Mouse (Mus musculus) kidney, embryonic 15.5 days (tissue): ENCODE results near the gene 2310022A10Rik. TPM values are rescaled to one million over a fixed set of nuclear protein-coding genes. Genes with fewer than 3 reads are reported as not detected.

Experiments
- ATAC-seq: fragments of 200-750 bp; cut with Nextera tagmentation; replicated peaks from 2 replicates; pipeline ENCODE4 v1.8.0; 2017; ENCODE audit warnings: moderate TSS enrichment; ENCODE audit not compliant: low FRiP score
- H3K27ac ChIP-seq: fragments of 300-500 bp; sonication (generic); 2 replicates; pipeline ENCODE4 v1.5.1; 2015; ENCODE audit warnings: mild to moderate bottlenecking, inconsistent platforms
- H3K27me3 ChIP-seq: fragments of 300-500 bp; sonication (generic); 2 replicates; pipeline ENCODE4 v1.6.1; 2015; ENCODE audit warnings: inconsistent platforms
- H3K36me3 ChIP-seq: fragments of 300-500 bp; sonication (generic); 2 replicates; pipeline ENCODE4 v1.6.1; 2015; ENCODE audit warnings: inconsistent platforms
- H3K4me1 ChIP-seq: fragments of 300-500 bp; sonication (generic); 2 replicates; pipeline ENCODE4 v1.6.1; 2015; ENCODE audit warnings: inconsistent platforms
- H3K4me2 ChIP-seq: fragments of 300-500 bp; sonication (generic); 2 replicates; pipeline ENCODE4 v1.6.1; 2015; ENCODE audit warnings: moderate library complexity, mild to moderate bottlenecking, inconsistent platforms
- H3K4me3 ChIP-seq: fragments of 300-500 bp; sonication (generic); replicated peaks from 2 replicates; pipeline ENCODE4 v1.5.1; 2015; ENCODE audit warnings: mild to moderate bottlenecking, inconsistent platforms
- H3K9ac ChIP-seq: fragments of 300-500 bp; sonication (generic); 2 replicates; pipeline ENCODE4 v1.6.1; 2015; ENCODE audit warnings: mild to moderate bottlenecking, inconsistent platforms
- H3K9me3 ChIP-seq: fragments of 300-500 bp; sonication (generic); replicated peaks from 2 replicates; pipeline ENCODE4 v1.6.1; 2016; ENCODE audit warnings: inconsistent platforms
- whole genome bisulfite sequencing: fragments of 180-500 bp; shearing (Covaris S2); methylation state at CpG from one replicate; pipeline ENCODE4 v1.1.7; 2015; ENCODE audit warnings: mixed read lengths; 5-methylcytosine and 5-hydroxymethylcytosine counted together
- polyA plus RNA-seq: library from polyadenylated mRNA; unstranded; fragments of >200 nt; fragmentation: Nextera tagmentation; extraction: Ambion mirVana; gene quantifications from 2 replicates; pipeline ENCODE4 v1.2.1, GENCODE M21; 2015

2310022A10Rik gene
- polyA plus RNA-seq, 1 experiment from 2014 or later = 29.4 TPM

GRCm38 (mm10) chr7:27526039-27526827, 26.8 kb upstream of the 2310022A10Rik start:
- H3K27me3 ChIP-seq = no peaks in the 10 kb centered on the region
- no peak overlapping the region for H3K4me3 ChIP-seq
- peak; percentile 81 for ATAC-seq
- H3K27ac ChIP-seq = no peak overlapping the region
- H3K4me1 ChIP-seq = no peaks in the 10 kb centered on the region
- no peak overlapping the region for H3K9ac ChIP-seq
- H3K9me3 ChIP-seq = no peaks in the 10 kb centered on the region
- H3K36me3 ChIP-seq = peaks cover 22% of the 10 kb centered on the region
- H3K4me2 ChIP-seq = no peak overlapping the region
- WGBS = 22% methylated on average over 10 of the region's 10 CpGs

GRCm38 (mm10) chr7:27529070-27529469, 24.0 kb upstream of the 2310022A10Rik start:
- no peaks in the 10 kb centered on the region for H3K9me3 ChIP-seq
- H3K9ac ChIP-seq = no peak overlapping the region
- H3K27ac ChIP-seq = no peak overlapping the region
- H3K4me3 ChIP-seq = no peak overlapping the region
- H3K36me3 ChIP-seq = peaks cover 44% of the 10 kb centered on the region
- no peak overlapping the region for H3K4me2 ChIP-seq
- WGBS = 70% methylated on average over 21 of the region's 21 CpGs
- 0 out of 2 replicates have a peak, but pooled peaks have one; percentile 13 for ATAC-seq
- H3K4me1 ChIP-seq = no peaks in the 10 kb centered on the region
- no peaks in the 10 kb centered on the region for H3K27me3 ChIP-seq

- Histone ChIP-seq H3K27ac (no peak overlapping the region), H3K4me3 (no peak overlapping the region), H3K9me3 (no peaks in the 10 kb centered on the region), H3K27me3 (no peaks in the 10 kb centered on the region), H3K9ac (no peak overlapping the region), H3K36me3 (peaks cover 61% of the 10 kb centered on the region), H3K4me1 (no peaks in the 10 kb centered on the region), H3K4me2 (no peak overlapping the region)
- WGBS = 82% methylated on average over 3 of the region's 3 CpGs
- no peak for ATAC-seq
These were observed 22.1 kb upstream of the 2310022A10Rik start for GRCm38 (mm10) chr7:27530937-27531336.

- H3K9me3 ChIP-seq = no peaks in the 10 kb centered on the region
- no peak overlapping the region for H3K27ac ChIP-seq
- ATAC-seq = no peak
- H3K27me3 ChIP-seq = no peaks in the 10 kb centered on the region
- H3K4me2 ChIP-seq = no peak overlapping the region
- H3K36me3 ChIP-seq = peaks cover 69% of the 10 kb centered on the region
- no peak overlapping the region for H3K4me3 ChIP-seq
- 82% methylated on average over 10 of the region's 10 CpGs for WGBS
- H3K4me1 ChIP-seq = no peaks in the 10 kb centered on the region
- no peak overlapping the region for H3K9ac ChIP-seq
These were observed 21.3 kb upstream of the 2310022A10Rik start for GRCm38 (mm10) chr7:27531707-27532106.

- no peak overlapping the region for H3K27ac ChIP-seq
- ATAC-seq = no peak
- 91% methylated on average over 9 of the region's 9 CpGs for WGBS
- H3K27me3 ChIP-seq = no peaks in the 10 kb centered on the region
- no peak overlapping the region for H3K4me3 ChIP-seq
- H3K9me3 ChIP-seq = no peaks in the 10 kb centered on the region
- no peak overlapping the region for H3K4me2 ChIP-seq
- no peak overlapping the region for H3K9ac ChIP-seq
- peaks cover 77% of the 10 kb centered on the region for H3K36me3 ChIP-seq
- H3K4me1 ChIP-seq = no peaks in the 10 kb centered on the region
These were observed 20.5 kb upstream of the 2310022A10Rik start for GRCm38 (mm10) chr7:27532480-27533050.

- WGBS = 96% methylated on average over 2 of the region's 2 CpGs
- no peak overlapping the region for H3K4me2 ChIP-seq
- no peak overlapping the region for H3K9ac ChIP-seq
- H3K4me1 ChIP-seq = no peaks in the 10 kb centered on the region
- no peaks in the 10 kb centered on the region for H3K27me3 ChIP-seq
- no peak for ATAC-seq
- no peak overlapping the region for H3K27ac ChIP-seq
- no peaks in the 10 kb centered on the region for H3K9me3 ChIP-seq
- H3K4me3 ChIP-seq = no peak overlapping the region
- peaks cover 67% of the 10 kb centered on the region for H3K36me3 ChIP-seq
These were observed 17.6 kb upstream of the 2310022A10Rik start for GRCm38 (mm10) chr7:27535386-27535785.

GRCm38 (mm10) chr7:27536618-27537017, 16.4 kb upstream of the 2310022A10Rik start:
- Histone ChIP-seq H3K4me1 (peaks cover 4% of the 10 kb centered on the region), H3K36me3 (peaks cover 56% of the 10 kb centered on the region), H3K27ac (no peak overlapping the region), H3K9ac (no peak overlapping the region), H3K9me3 (no peaks in the 10 kb centered on the region), H3K4me2 (no peak overlapping the region), H3K4me3 (no peak overlapping the region), H3K27me3 (no peaks in the 10 kb centered on the region)
- 89% methylated on average over 6 of the region's 6 CpGs for WGBS
- no peak for ATAC-seq

GRCm38 (mm10) chr7:27537998-27538397, 15.0 kb upstream of the 2310022A10Rik start:
- Histone ChIP-seq H3K27me3 (no peaks in the 10 kb centered on the region), H3K4me1 (peaks cover 14% of the 10 kb centered on the region), H3K27ac (no peak overlapping the region), H3K9me3 (no peaks in the 10 kb centered on the region), H3K4me2 (no peak overlapping the region), H3K36me3 (peaks cover 43% of the 10 kb centered on the region), H3K9ac (no peak overlapping the region), H3K4me3 (no peak overlapping the region)
- 70% methylated on average over 8 of the region's 8 CpGs for WGBS
- ATAC-seq = no peak

- Histone ChIP-seq H3K4me3 (no peak overlapping the region), H3K9ac (no peak overlapping the region), H3K9me3 (no peaks in the 10 kb centered on the region), H3K4me1 (peaks cover 20% of the 10 kb centered on the region), H3K4me2 (no peak overlapping the region), H3K27me3 (no peaks in the 10 kb centered on the region), H3K36me3 (peaks cover 36% of the 10 kb centered on the region), H3K27ac (no peak overlapping the region)
- 82% methylated on average over 2 of the region's 2 CpGs for WGBS
- no peak for ATAC-seq
These were observed 14.2 kb upstream of the 2310022A10Rik start for GRCm38 (mm10) chr7:27538797-27539196.

GRCm38 (mm10) chr7:27540521-27540920, 12.5 kb upstream of the 2310022A10Rik start:
- 80% methylated on average over 2 of the region's 2 CpGs for WGBS
- Histone ChIP-seq H3K4me3 (no peak overlapping the region), H3K27ac (no peak overlapping the region), H3K4me2 (no peak overlapping the region), H3K27me3 (no peaks in the 10 kb centered on the region), H3K36me3 (peaks cover 24% of the 10 kb centered on the region), H3K4me1 (peaks cover 22% of the 10 kb centered on the region), H3K9me3 (no peaks in the 10 kb centered on the region), H3K9ac (no peak overlapping the region)
- ATAC-seq = no peak

- Histone ChIP-seq H3K9ac (no peak overlapping the region), H3K27me3 (no peaks in the 10 kb centered on the region), H3K4me2 (no peak overlapping the region), H3K4me3 (no peak overlapping the region), H3K9me3 (no peaks in the 10 kb centered on the region), H3K36me3 (peaks cover 20% of the 10 kb centered on the region), H3K4me1 (peaks cover 22% of the 10 kb centered on the region), H3K27ac (no peak overlapping the region)
- 92% methylated on average over 6 of the region's 6 CpGs for WGBS
- no peak for ATAC-seq
These were observed 12.1 kb upstream of the 2310022A10Rik start for GRCm38 (mm10) chr7:27540935-27541334.

- WGBS = 68% methylated on average over 16 of the region's 16 CpGs
- Histone ChIP-seq H3K4me2 (peak overlapping the region; percentile 92), H3K27me3 (no peaks in the 10 kb centered on the region), H3K9ac (no peak overlapping the region), H3K9me3 (no peaks in the 10 kb centered on the region), H3K4me3 (no peak overlapping the region), H3K4me1 (peaks cover 22% of the 10 kb centered on the region), H3K27ac (no peak overlapping the region), H3K36me3 (peaks cover 15% of the 10 kb centered on the region)
- ATAC-seq = no peak
These were observed 11.6 kb upstream of the 2310022A10Rik start for GRCm38 (mm10) chr7:27541431-27541830.
